Mouse (Mus musculus) lung, postnatal 0 days (tissue): ENCODE results near the gene Abhd17c.

Source experiments
- CTCF ChIP-seq: IDR thresholded peaks from 2 replicates; pipeline ENCODE4 v1.5.1; 2016; ENCODE audit warnings: antibody characterized with exemption, mild to moderate bottlenecking
- EP300 ChIP-seq: IDR thresholded peaks from 2 replicates; pipeline ENCODE4 v1.6.1; 2016; ENCODE audit warnings: antibody characterized with exemption, mild to moderate bottlenecking, control low read depth

DNA sequence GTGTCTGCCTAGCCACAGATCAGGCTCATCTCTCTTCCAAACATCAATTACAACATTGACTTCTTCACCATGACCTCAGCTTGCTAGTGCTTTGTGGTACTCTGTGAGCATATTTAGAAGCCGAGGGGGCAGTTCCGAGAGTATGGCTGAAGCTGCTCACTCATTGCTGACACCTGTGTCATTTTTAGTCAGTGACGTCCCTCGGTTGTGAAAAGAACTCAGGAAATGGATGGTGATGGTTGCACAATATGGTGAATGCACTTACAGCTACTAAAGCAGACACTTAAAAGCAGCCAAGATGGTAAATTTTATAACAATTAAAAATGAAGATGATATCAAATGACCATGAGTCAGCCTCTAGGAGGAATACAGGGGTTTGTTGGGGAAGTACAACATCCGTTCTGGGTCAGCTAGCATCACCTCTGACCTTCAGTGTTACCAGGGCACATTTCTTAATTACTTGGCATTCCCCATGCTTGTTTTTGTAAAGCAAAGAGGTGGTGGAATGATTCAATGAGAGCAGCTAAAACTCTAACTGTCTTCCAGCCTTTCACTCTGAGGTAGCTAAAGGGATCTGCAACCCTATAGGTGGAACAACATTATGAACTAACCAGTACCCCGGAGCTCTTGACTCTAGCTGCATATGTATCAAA is 45.6 kb upstream of the Abhd17c start:
- TF ChIP-seq CTCF: no peak
- TF ChIP-seq EP300: no peak; the same call in 1 of the 2 replicates
